Mouse (Mus musculus) adrenal gland, postnatal 36 days (tissue): Measurements from ENCODE around the gene Srp54a. TPM values are rescaled to one million over a fixed set of nuclear protein-coding genes. Genes with fewer than 3 reads are reported as not detected.
"Not testable (repeated sequence)": the region's sequence is repeated elsewhere in the genome, so short reads cannot be mapped to it uniquely, and the experiment has no call there.

Experiments
- DNase-seq, 2 experiments: peaks; one replicate each; pipeline ENCODE4 v3.0.0; 2021; ENCODE audit warnings: mixed read lengths in 1 of 2
- total RNA-seq, 2 experiments: library from RNA; stranded (reverse); gene quantifications; 2 replicates each; pipeline ENCODE4 v1.2.3; 2021

Srp54a gene
- total RNA-seq, 2 experiments from 2014 or later: 132 to 195 TPM

GRCm38 (mm10) chr12:55124731-55125130 lies 44.7 kb downstream of the Srp54a start:
- DNase-seq: not testable (repeated sequence)

DNA sequence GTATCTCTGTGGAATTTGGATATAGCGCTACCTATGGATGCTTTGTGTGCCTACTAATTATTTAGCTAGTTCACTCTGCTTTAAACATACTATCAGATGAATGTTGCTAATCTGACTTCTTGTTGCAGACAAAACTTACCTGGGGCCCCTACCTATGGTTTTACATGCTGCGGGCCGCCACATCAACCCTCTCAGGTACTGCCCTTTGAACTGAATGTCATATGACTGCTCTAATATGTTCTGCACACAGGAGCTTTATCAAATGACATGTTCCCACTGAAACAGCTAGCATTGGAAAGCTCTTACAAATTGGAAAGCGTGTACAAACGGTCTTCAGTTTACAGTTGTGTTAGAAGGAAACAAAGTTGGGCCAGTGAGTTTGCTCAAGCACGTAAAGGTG lies 55.5 kb downstream of the Srp54a start:
- DNase-seq: not testable (repeated sequence)

GRCm38 (mm10) chr12:55137859-55138258 lies 57.8 kb downstream of the Srp54a start:
- not testable (repeated sequence) for DNase-seq

GRCm38 (mm10) chr12:55154559-55155448 lies 74.7 kb downstream of the Srp54a start, which contains the start of gene Srp54b:
TSS of gene Srp54b (plus strand) at chr12:55155104.
- DNase-seq: not testable (repeated sequence)

DNA sequence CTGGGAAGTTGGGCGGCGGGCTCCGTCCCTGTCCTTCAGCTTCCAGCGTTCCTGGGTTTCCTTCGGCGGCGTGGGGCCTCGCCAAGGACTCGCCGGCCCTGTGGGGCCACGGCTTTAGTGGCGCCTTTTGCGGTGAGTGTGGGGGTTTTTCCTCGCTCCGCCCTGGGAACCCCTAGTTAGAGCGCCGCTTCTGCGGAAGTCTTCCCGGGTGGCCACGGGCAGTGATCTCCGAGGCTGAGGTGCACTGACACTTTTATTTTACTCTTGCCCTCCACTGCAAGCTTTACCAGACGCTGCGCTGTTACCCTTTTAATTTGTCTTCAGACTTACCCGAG lies 75.4 kb downstream of the Srp54a start:
- DNase-seq: not testable (repeated sequence)

Other genes starting within 250 kb of the Srp54a start
- gene Cfl2, start 217.4 kb upstream of the Srp54a start, total RNA-seq: 100 to 1,000 TPM; 121 to 150 TPM
- not detected for gene Gm20403, start 93.7 kb upstream of the Srp54a start, total RNA-seq
- gene Baz1a, start 65.9 kb upstream of the Srp54a start, total RNA-seq: 10 to 100 TPM; 19.7 to 35.8 TPM
- 10 to 100 TPM in 1 of 2 experiments, 1 to 10 TPM in 1; 9.4 to 11.4 TPM for gene 2700097O09Rik, start 152 bp upstream of the Srp54a start, total RNA-seq
- gene Fam177a, start 44.2 kb downstream of the Srp54a start, total RNA-seq: 10 to 100 TPM; 12.4 to 12.8 TPM
- gene Srp54b, start 74.8 kb downstream of the Srp54a start, total RNA-seq: 100 to 1,000 TPM in 1 of 2 experiments, 10 to 100 TPM in 1; 85.3 to 115 TPM
- under 1 TPM; 0.86 to 0.95 TPM for gene 1700047I17Rik2, start 119.3 kb downstream of the Srp54a start, total RNA-seq
- gene Srp54c, start 149.9 kb downstream of the Srp54a start, total RNA-seq: 10 to 100 TPM; 43.1 to 66.4 TPM
- 10 to 100 TPM; 15.4 to 18.9 TPM for gene 1110008L16Rik, start 219.3 kb downstream of the Srp54a start, total RNA-seq
- gene Ppp2r3c, start 222.7 kb downstream of the Srp54a start, total RNA-seq: 10 to 100 TPM; 11.1 to 11.3 TPM